Mouse (Mus musculus) kidney, adult 11 months (tissue): Measurements from ENCODE around the gene Msi1.

Experiments used
- DNase-seq: peaks from one replicate; pipeline ENCODE4 v3.0.0; 2022

Gene Msi1

DNA sequence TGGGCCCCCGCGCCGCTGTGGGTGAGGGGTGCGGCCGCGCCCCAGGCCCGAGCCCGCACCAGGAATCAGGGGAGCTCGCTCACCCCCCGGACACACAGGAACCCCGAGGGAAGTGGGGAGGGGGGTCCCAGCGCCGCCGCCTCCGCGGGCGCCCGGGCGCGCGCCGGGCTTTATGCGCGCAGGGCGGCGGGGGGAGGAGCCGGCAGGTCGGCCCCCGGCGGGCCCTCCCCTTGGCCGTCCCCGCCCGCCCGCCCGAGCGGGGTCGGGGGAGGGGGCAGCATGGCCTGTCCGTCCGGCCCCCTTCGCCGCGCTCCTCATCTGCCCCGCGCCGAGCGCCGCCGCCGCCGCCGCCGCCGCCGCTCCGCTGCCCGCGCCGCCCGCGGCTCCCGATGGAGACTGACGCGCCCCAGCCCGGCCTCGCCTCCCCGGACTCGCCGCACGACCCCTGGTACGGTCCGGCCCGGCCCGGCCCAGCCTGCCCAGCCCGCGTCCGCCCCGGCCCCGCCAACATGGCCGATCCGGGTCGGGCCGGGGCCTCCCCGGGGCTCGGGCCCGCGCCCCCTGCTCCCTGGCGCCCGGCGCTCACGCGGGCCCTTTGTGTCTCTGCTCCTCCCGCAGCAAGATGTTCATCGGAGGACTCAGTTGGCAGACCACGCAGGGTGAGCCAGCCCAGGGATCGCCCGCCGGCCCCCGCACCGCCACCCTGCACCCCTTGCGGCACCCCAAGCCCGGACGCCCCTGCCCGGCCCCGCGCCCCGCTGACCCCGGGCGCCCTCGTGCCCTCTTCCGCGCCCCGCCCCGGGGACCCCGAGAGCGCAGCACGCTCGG, at the start of gene Msi1:
Gene Msi1 (plus strand): TSS at position 241 of the 828 bp plus-strand sequence.
- no peak for DNase-seq

DNA sequence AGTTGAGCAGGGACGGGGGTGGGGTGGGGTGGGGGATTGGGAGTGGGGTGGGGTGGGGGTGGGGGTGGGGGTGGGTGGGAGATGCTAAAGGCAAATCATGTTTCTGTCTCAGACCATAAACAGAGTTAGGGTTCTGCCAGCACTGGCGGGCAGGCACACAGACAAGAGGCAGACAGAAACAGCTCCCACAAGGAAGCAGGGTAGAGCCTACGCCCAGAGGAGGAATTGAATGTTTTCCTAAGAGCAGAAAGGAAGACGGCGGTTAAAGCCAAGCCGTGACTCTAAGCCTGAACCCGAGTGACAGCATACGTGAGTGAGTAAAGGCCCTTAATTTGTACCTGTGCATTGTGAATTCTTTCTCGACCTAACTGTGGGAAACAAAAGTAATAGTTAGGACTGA, 37.5 kb upstream of the Msi1 start:
- DNase-seq, result no peak

DNA sequence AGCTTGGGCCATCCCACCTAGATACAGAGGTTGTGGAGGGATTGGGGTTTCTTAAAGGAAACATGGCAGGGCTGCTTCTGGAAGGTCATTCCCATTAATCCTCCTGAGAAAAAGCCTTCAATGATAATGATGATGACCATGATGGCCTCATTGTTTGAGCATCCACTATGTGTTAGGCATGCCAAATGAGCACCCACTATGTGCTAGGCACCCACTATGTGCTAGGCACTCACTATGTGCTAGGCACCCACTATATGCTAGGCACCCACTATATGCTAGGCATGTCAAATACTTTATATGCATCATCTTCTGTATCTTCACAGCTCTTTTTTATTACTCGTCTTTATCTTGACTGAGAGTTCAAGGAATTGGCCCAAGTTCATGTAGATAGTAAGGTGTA, 36.4 kb upstream of the Msi1 start:
- DNase-seq, result no peak

DNA sequence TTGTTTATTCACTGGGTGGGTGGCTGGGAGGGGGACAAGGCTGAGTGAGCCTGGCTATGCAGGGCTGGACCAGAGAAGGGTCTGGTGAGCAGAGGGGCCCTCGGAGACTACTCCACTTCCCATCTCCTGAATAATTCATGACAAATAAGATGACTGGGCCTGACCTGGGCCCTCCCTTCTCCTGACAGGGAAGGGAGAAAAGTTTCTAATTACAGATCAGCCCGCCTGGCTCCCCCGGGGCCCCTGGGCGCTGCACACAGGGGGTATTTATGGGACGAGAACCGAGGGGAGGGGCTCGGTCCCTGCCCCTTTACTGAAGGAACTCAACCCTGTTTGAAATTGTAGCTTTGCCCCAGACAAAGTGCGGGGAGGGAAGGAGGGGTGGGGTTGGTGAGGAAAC, 35.2 kb upstream of the Msi1 start:
- no peak for DNase-seq

DNA sequence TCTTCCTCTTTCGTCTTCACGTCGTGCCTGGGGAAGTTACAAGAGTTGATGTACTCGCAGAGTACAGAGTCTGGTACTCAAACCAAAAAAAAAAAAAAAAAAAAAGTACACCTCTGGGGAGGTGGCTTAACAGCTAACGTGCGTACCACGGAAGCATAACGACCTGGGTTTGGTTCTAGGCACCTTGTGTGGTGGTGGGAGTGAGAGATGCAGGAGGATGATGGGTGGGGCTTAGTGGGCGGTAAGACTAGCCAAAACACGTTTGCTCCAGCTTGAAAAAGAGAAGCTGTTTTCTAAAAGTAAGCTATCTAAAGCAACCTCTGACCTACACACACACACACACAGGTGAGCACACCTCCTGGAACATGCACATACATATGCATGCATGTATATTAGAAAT, 34.6 kb upstream of the Msi1 start:
- DNase-seq, result no peak

DNA sequence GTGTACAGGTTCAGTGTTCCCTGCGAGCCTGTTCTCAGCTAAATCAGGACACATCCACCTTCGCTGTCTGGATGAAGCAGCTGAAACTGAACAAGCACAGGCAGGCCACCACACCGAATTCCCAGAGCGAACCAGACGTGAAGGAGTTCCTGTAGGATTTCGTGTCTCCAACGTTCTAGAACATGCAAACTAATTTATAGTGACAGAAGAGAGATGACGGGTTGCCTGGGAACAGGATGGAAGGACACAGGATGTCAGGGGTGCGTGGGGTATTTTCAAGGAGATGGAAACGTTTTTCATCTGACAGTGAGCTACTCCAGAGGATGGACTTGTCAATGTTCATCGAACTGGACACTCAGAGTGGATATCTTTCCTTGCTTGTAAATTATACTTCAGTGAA, 32.7 kb upstream of the Msi1 start:
- no peak for DNase-seq

DNA sequence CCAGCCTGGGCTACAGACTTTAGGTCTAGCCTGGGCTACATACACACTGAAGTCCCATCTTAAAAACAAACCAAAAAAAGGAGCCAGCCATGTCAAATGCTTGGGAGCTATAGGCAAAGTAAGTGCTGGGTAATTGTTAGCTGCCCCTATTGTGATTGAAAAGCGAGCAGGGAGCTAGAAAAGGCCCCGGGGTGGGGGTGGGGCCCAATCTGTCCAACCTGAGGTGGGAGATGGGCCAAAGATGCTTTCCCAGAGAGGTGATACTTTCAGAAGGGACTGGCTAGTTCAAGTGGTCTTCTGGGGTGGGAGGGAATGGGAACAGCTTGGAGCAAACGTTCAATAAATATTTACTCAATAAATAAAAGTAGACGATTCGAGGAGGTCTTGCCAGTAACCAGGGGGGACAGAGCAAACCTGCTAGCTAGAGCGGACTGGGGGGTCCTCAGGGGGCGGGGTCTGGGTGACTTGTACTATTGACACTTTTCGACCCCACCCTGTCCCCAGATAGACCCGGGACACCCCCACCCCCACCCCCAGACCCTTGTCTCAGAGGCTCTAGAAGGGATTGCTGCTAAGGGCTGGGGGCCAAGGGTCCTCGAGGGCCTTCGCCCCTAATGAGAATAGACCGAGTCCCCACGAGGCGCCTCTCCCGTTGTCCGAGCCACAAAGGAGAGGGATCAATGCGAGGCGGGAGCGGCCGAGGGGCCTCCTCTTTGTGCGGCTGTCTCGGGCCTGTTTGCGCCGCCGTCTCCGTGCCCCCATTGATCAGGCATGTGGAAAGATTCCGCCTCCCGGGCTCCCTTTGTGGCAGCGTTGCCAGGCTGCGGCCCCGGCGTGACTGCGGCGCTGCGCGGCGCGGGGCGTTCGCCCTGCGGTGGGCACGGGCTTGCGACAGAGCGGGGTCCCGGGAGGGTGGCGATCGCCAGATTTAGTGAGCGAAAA, 31.3 kb upstream of the Msi1 start:
- no peak for DNase-seq

DNA sequence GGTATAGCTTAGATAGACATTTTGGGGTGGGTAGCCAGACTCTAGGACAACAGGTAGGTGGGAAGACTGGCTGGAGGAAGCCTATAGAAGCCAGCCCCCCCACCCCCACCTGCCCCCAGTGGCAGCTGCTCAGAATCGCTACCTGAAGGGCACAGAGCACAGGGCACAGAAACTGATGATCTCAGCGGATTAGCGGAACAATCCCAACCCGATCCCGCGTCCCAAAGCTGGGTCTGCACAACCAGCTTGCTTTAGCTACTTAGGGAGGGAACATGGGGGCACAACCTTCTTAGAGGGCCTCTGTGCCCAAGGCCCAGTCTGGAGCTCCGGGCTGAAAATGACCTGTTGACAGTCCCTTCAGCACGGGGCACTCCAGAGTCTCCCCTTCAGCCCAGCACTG, 27.3 kb upstream of the Msi1 start:
- DNase-seq, result no peak

DNA sequence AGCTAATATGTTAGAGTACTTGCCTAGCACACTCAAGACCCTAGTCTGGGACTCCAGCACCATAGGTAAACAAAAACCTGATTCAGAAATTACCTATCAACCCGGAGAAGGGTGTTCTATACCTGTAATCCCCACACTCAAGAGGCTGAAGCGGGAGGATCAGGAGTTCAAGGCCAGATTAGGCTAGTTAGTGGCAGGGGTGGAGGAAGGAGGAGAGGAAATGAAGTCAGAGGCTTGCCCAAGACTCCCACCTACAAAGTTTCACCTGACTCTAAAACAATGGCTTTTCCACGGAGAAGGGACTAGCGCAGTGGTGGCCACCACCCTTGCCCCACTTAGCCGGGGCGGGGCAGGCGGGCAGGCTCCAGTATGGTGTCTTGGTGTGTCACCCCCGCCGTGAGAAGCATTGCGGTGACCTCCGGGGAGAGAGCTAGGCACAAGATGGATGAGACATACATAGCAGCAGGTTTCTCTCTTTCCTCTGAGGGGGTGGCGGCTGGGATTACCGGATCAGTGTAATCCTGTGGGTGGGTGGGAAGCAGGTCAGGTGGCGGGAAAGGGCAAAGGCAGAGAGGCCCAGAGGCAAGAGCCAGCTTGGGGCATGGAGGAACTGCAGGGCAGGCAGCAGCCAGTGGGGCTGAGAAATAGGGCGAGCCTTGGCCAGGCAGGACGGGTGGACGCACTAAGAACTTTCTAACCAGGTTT, 25.8 kb upstream of the Msi1 start:
- DNase-seq, result no peak

DNA sequence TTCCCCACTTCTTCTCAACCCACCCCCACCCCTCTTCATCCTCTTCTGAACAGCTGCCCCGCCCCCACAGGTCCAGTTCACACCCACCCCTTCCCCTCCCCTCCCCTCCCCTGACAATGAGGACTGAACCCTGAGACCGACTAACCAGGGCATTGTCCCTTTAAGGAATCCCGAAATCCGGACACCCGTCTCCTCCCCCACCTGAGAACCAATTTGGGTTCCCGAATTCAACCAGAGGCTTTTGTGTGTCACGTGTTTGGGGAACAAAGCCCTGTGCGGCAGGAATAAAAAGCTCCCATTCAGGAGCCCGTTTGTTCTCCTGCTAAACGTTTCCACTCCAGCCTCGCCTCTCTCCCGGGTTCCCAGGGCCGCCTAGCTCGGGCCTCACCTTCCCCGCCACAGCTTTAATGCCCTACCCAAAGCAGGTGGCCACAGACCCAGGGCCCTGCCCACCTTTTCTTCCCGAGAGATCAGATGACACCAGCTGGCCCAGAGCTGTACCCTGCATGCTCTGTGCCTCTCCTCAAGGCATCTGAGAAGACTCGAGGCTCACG, 25.1 kb upstream of the Msi1 start:
- DNase-seq, result no peak

DNA sequence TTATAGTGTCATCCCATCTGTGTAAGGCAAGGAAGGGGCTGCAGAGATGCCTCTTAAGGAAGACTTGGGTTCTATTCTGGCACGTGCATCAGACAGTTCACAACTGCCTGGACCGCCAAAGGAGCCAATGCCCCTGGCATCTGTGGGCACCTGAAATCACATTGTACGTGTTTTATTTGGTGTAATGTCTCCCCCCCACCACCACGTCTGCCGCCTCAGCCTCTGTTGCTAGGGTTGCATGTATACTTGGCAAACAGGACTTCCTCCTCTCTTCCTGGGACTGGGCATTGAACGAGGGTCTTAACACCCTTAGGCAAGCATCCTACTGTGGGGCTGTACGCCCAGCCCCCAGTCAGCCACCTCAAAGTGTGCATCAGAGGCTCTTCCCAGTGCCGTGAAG, 24.2 kb upstream of the Msi1 start:
- no peak for DNase-seq

DNA sequence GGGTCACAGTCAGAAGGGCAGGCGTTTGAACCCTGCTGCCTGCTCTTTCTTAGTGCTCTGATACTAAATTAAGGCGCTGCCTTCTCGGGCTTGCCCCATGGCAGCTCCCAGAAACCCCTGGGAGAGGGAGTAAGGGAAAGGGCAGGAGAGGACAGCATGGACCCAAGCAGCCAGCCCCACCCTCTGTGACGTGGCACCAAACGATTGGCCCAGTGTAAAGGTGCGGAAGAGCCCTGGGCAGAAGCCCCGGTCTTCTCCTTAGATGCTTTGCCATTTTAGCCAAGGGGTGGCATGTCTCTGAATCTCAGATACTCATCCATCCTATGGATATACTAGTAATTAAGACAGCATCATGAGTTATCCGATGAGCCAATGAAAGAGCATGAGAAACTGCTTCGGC, 21.3 kb upstream of the Msi1 start:
- no peak for DNase-seq

DNA sequence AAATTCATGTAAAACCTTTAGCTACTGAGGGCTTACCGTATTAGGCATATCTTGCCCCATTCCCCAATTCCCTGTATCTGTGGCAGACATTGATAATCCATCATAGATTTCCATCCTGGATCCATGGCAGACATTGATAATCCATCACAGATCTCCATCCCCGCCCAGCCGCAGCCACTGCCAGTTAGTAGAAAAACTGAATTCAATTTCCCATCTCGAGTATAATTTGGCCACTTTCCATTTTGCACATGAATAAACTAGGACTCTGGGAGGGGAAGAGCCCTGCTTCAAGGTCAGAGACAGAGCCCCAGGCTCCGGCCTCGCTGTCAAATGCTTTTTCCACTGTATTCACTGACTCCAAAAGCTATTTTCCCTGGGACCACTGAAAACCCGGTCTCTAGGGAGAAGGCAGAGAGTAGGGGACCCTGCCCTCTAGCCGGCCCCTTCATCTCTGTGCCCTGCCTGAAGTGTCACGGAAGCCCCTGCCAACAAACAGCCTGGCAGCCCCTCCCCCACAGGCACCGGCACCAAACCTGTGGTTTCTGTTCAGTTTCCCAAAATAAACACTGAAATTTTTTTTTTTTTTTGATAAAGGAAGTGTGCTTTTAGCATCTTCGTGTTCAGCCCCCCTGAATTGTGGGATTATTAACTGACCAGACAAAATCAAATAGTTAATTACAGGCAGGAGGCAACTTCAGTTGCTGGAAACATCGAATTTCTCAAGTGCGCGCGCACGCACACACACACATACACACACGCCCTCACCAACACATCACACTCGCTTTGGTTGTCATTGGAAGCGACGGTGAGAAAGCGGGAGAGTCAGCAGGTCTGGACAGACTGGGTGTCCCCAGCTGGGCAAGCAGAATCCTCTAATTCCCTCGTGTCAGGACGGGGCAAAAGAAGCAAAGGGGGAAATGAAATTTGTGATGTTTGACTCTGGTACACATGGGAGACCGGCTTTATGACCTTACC, 14.0 kb upstream of the Msi1 start:
- DNase-seq, result no peak

DNA sequence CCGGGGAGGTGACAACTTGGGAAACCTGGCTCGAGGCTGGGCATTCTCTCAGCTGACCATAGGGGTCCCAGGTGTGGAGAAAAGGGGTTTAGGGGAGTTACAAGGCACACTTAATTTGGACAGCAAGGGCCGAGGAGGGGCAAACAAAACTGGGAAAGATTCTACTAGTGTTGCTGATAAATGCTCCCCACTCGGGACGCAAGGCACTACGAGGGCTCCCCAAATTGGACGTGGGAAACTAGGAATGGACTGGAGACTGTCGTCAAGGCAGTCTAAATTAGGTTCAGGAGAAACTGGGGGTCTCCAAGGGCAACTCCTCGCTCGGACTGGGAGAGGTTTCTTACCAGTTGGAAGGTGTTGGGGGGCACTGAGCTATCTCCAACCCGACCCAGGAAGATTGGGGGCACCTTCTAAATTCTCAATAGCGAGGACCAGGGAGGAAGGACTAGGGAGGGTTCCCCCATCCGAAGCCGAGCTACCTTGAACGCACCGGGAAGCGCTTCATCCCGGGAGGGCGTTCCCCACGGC, 504 bp upstream of the Msi1 start:
- no peak for DNase-seq

DNA sequence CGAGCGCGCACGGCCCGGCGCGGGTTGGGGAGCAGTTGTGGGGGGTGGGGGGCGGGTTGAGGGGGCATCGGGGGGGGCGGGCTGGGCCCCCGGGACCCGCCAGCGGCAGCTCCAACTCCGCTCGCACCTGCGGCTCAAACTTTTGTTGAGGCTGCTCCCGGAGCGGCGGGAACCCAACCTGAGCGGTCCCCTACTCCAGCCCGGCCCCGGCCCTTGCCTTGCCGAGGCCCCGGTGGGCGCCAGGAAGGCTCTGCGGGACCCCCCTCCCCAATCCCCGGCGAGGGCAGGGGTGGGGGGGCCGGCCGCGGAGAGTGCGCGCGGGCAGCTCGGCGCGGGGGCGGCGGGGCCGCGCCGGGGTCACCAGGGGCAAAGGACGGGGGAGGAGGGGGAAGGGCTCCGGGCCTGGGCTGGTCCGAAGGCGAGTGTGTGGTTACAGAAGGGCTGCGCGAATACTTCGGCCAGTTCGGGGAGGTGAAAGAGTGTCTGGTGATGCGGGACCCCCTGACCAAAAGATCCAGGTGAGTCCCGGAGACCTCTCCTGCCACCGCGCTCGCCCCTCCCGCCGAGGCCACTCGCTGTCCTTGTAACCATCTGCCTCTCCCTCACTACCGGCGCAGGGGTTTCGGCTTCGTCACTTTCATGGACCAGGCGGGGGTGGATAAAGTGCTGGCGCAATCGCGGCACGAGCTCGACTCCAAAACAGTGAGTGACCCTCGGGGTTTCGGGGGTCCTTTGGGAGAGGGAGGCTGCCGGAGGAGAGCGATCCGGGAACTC, 975 bp downstream of the Msi1 start:
- no peak for DNase-seq

DNA sequence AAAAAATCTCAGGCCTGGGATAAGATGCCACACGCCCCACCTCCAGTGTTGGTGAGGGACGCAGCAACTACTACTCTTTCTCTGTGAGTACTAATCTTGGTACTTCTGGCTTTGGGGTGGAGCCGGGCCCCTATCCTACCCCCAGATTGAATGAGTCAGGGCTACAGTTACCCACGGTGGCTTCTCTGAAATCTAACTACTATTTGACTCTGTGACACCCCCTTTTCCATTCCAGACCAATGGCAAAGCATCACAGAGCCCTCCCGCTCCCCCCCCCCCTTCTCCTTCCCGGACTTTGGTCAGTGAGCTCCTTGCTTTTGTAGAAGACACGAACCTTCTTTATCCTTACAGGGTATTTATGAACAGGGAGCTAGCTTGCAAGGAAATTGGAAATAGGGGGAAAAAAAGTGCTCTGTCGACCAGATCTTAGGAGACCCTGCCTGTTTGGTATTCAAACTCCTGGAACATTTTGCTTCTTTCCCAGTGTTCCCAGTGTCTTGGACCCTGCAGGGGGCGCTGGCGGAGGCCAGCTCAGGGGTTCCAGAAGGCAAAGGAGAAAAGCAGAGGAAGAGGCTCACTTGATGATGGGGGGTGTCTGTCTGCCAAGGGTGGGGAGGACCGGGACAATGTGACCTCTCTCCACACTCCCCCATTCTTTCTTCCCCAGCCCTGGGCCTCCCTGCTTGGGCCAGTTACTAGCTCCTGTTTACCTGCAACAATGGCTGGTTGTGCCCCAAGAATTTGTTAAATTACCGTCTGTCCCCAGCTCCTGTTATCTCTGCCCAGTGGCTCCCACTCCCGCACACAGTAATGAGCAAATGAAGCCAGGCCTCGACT, 1.9 kb downstream of the Msi1 start:
- DNase-seq, result no peak

DNA sequence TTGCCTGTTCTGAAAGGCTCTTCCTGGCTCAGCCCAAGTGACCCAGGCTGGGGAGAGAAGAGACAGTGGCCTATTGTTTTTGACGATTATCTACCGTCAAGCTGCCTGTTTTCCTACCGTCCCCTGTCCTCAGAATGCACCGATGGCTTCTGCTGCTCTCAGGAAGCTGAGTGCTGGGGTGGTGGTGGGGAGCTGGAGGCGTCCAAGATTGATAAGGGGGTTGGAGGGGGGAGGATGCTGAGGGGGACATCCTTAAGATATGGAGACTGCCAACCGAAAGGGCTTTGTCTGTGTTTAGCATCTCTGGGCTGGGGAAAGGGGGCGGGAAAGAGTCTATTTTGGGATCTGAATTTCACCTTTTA, 2.5 kb downstream of the Msi1 start:
- no peak for DNase-seq

DNA sequence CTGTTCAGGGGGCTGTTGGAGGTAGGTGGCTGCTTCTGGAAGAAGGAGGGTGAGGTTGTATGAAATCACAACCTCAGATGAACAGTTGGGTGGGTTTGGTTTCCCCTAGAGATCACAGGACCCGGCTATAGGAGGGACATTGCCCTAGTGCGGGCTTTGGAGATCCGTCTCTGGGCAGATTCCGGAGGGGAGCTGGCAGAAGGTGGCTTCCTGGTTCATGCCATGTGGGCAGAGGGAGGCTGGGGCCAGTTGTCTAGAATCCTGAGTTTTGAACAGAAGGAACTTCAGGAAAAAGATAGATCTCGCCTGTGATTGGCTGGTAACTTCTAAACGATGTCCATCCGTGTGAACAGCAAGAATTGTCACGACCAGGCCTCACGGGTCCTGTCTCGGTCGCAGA, 3.0 kb downstream of the Msi1 start:
- no peak for DNase-seq

DNA sequence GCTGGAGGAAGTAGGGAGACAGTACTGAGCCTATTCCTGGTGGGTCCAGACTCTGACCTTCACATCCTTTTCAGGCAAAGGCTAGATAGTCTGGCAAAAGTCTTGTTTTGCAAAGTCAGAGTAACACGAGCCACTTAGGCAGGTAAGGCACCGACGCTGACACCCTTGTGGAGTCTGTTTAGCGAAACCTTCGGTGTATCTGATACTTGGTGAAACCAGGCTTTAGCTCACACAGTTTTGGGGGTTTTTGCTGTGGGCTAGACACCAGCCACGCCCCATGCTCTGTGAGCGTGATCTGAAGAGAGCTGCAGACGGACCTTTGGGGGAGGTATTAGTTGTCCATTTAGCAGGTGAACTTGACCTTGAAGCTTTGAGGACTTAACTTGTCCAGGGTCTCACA, 3.8 kb downstream of the Msi1 start:
- no peak for DNase-seq

DNA sequence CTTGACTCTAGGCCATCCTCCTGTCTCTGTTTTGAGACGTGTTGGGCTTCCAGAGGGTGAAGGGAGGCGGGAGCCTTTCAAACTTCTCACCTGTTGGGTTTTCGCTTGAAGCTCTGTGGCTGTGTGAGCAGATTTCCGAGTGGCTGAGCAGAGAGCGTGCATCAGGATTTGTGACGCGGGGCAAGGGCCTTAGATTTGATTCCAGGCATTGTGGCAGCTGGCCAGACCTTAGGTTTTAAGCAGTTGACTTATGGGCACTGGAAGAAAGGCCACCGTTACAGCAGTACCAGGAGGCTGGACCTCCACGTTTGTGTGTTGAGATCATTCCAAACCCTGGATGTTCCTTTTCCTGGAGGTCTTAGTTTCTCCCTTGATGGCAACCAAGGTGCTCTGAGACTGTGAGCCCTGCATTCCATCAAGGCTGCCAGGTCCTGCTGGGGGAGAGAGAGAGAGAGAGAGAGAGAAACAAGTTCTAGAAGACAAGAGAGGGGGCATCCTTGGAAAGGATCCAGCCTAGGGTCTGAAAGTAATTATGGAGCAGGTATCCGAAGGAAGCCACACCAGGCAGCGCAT, 5.0 kb downstream of the Msi1 start:
- no peak for DNase-seq
